Mouse (Mus musculus): ENCODE results near the gene Fam168a.
"Not testable (repeated sequence)": the region's sequence is repeated elsewhere in the genome, so short reads cannot be mapped to it uniquely, and the experiment has no call there.

The Fam168a gene

GRCm38 (mm10) chr7:100718741-100719140 lies 12.3 kb downstream of the Fam168a start:
- DNase-seq, result no peak

GRCm38 (mm10) chr7:100722268-100722667 lies 15.8 kb downstream of the Fam168a start:
- DNase-seq, result no peak

- DNase-seq, result no peak
Measured at GRCm38 (mm10) chr7:100723453-100724294, 17.2 kb downstream of the Fam168a start.

GRCm38 (mm10) chr7:100727538-100728085 lies 21.2 kb downstream of the Fam168a start:
- DNase-seq, result no peak

GRCm38 (mm10) chr7:100729778-100730177 lies 23.3 kb downstream of the Fam168a start:
- no peak for DNase-seq

GRCm38 (mm10) chr7:100732341-100733050 lies 26.1 kb downstream of the Fam168a start:
- no peak for DNase-seq

- DNase-seq, result no peak
Measured at GRCm38 (mm10) chr7:100733051-100733813, 26.8 kb downstream of the Fam168a start.

- no peak for DNase-seq
Measured at GRCm38 (mm10) chr7:100734201-100734600, 27.8 kb downstream of the Fam168a start.

- DNase-seq, result not testable (repeated sequence)
Measured at GRCm38 (mm10) chr7:100734905-100735304, 28.5 kb downstream of the Fam168a start.

GRCm38 (mm10) chr7:100736131-100736530 lies 29.7 kb downstream of the Fam168a start:
- DNase-seq, result no peak

- no peak for DNase-seq
Measured at GRCm38 (mm10) chr7:100744372-100744771, 37.9 kb downstream of the Fam168a start.

- no peak for DNase-seq
Measured at GRCm38 (mm10) chr7:100750101-100750500, 43.7 kb downstream of the Fam168a start.

- DNase-seq, result no peak
Measured at GRCm38 (mm10) chr7:100758718-100759117, 52.3 kb downstream of the Fam168a start.

GRCm38 (mm10) chr7:100762726-100763125 lies 56.3 kb downstream of the Fam168a start:
- no peak for DNase-seq

- no peak for DNase-seq
Measured at GRCm38 (mm10) chr7:100767568-100767967, 61.1 kb downstream of the Fam168a start.

- DNase-seq, result no peak
Measured at GRCm38 (mm10) chr7:100768009-100768408, 61.6 kb downstream of the Fam168a start.

GRCm38 (mm10) chr7:100769534-100770083 lies 63.2 kb downstream of the Fam168a start:
- DNase-seq, result no peak

GRCm38 (mm10) chr7:100770669-100771341 lies 64.4 kb downstream of the Fam168a start:
- DNase-seq, result no peak

- no peak for DNase-seq
Measured at GRCm38 (mm10) chr7:100774189-100774588, 67.8 kb downstream of the Fam168a start.

GRCm38 (mm10) chr7:100775810-100776209 lies 69.4 kb downstream of the Fam168a start:
- DNase-seq, result no peak

- DNase-seq, result no peak
Measured at GRCm38 (mm10) chr7:100780192-100780591, 73.8 kb downstream of the Fam168a start.

- no peak for DNase-seq
Measured at GRCm38 (mm10) chr7:100784650-100785049, 78.2 kb downstream of the Fam168a start.

All from right cerebral cortex, adult 18-20 months (tissue).